Mouse (Mus musculus): ENCODE measurements around the gene Ccdc69.
"Not testable (repeated sequence)": the region's sequence is repeated elsewhere in the genome, so short reads cannot be mapped to it uniquely, and the experiment has no call there.

Ccdc69 gene

DNA sequence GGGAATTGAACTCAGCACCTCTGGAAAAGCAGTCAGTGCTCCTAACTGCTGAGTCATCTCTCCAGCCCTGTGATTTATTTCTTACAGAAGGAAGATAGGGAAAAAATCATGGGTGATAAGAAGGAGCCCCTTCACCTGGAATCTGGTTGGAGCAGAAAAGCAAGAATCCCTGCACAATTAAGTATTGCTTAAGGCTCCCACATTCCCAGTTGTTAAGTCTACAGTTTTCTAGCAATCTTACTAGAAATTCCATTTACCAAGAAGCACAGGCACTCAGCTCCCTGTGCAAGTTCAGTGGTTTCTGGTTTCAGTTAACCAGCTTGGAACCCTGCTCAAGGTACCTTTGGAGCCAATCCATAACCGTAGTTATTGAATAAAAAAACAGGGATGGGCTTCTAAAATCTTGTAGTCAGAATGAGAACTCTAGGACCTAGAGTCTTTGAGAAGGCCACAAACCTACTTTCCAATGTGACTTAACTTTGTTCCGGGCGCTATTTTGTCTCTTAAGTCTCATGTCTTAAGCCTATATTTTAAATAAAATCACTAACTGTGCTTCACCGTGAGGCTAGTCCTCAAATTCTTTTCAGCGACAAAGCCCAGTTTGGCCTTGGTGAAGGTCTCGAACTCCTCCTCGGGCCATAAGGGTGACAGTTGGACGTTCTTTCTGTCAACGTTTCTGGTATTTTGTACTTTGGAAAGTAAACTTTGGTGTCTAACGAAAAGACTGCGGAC, 19.0 kb upstream of the Ccdc69 start:
- DNase-seq (ENCODE audit: low read depth): no peak

DNA sequence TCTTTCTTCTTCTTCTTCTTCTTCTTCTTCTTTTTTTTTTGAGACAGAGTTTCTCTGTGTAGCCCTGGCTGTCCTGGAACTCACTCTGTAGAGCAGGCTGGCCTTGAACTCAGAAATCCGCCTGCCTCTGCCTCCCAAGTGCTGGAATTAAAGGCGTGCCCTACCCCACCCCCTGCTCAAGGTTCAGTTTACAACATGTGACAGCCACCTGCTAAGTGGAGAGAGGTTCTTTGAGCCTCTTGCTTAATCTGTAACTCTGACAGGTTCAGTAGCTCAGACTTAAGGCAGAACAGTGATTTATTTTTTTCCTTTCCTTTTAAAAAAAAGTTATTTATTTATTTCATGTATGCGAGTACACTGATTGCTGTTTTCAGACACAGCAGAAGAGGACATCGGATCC, 18.4 kb upstream of the Ccdc69 start:
- not testable (repeated sequence) for DNase-seq (ENCODE audit: low read depth)

DNA sequence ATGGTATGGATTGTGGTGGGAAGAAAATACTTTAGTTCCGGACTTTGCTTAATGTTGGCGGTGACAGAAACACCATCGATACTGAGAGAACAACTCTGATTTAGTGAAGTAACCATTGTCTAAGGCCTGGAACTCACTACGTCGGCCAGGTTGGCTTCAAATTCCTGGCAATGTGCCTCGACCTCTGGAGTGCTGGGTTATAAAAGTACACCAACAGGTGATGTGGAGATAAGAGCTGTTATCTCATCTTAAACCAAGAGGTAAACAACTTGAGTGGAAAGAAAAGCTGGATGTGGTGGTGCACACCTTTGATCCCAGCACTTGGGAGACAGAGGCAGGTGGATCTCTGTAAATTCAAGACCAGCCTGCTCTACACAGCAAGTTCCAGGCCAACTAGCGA, 15.2 kb upstream of the Ccdc69 start:
- no peak for DNase-seq (ENCODE audit: low read depth)

DNA sequence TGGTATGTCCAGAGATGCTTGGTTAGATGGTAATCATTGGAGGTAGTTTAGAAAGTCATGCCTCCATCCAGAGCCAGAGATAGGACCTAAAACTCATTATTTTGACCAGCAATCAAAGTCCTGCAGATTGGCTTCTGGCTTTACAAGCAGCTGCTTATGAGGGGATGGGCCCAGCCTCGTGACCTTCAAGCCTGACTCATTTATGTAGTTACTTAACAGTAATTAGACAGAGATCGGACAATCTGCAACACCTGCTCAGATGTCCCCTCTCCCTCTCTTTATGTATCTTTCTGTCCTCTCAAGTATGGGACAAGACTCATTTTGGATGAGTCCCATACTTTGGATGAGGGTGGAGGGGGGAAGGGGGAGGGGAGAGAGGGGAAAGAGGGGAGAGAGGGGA, 12.0 kb upstream of the Ccdc69 start:
- DNase-seq (ENCODE audit: low read depth): no peak

DNA sequence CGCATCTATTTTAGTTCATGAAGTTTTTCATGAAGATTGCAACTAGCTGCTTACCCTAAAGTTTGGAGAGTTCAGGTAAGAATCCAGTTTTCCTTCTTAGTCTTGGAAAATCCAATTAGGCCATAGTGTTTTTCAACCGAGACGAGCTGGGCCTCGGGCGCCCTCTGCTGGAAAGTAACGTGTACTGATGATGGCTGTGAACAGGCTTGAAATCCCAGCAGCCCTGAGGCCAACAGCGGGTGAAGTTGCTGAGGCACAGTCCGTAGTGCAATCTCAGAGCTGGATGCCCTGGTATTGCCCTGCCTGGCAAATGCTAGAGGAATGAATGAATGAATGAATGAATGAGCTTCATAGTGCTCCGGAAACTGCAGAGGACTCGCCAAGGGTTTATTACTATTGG, 9.1 kb upstream of the Ccdc69 start:
- DNase-seq (ENCODE audit: low read depth): peak; percentile 90

DNA sequence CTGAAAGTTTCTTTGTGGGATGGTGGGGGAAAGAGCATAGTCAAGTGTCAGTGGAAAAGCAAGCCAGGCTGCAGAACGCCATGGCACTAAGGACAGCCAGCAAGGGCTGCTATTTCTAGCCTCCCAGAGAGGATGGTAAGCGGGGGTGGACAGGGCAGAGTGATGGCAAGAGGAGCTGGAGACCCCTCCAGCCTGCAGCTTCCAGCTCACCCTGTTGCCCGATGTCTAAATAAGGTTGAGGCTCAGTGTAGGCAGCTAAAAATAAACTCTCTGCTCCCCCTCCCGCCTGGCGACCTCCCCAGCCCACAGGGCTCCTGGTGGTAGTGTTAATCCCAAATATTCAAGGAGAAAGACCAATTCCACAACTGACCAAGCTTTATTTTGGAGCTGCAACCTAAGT, 7.5 kb upstream of the Ccdc69 start:
- no peak for DNase-seq (ENCODE audit: low read depth)

DNA sequence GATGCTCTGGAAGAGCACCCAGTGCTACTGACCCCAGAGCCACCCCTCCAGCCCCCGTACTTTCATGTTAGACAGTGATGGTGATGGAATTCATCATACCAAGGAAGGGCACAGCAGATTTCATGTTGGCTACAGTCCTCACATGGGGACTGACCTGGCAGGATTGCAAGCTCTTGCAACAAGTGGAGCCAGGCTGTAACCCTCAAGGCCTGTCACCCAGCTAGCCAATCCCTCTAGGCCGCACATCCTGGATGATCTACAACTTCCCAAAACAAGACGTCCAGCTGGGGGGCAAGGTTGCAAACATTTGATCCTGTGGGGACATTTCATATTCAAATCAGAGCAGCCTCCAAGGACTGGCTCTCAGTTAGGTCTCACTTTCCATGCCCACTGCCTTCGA, 6.7 kb upstream of the Ccdc69 start:
- DNase-seq (ENCODE audit: low read depth): no peak

DNA sequence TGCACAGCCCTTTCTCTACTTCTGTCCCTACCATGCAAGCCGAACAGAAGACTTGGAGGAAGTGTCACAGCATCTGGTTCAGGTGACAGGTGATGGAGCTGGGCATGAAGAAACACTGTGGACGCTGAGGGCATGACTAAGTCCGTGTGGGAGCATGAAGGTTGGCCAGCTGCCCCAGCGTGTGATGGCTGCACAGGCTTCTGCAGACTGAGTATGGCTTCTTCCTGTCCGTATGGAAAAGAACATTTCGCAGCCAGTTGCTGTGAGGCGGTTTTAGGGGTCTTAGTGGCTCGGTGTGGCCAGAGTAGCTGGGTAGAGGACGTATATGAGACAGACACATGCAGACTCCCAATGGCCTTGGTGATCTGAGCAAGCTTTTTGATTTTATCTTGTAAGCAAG, 3.3 kb upstream of the Ccdc69 start:
- no peak for DNase-seq (ENCODE audit: low read depth)

DNA sequence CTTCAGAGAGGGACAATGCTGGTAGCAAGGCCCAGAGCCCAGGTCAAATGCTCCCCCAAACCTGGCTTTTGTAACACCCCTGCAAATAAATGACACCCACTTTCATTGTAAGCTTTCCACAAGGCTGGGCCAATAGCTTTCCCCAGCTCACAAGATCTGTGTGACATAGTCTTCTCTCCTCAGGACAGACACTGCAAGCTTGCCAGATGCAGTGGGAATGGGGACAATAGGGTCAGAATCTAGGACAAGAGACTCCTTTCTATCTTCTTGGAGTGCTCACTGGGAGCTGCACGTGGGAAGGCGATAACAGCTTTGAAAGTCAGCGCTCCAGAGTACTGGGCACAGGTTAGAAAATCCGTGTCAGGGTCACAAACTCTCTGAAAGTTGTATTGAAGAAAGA, 1.2 kb upstream of the Ccdc69 start:
- DNase-seq (ENCODE audit: low read depth): no peak

DNA sequence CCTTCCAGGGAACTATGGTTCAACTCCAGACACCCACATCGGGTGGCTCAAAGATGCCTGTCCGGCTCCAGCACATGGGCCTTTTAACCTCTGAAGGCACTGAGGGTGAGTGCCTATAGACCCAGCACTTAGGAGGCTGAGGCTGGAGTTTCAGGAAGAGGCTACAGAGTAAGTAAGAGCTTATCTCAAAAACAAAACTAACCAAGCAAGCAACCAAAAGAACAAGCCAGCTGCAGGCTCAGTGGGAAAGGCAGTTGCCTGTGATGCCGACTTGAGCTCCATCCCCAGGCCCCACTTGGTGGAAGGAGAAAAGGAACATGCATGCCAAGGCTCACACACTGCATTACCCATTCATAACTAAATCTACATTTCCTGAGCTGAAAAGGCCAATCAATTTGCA, 571 bp upstream of the Ccdc69 start:
- DNase-seq (ENCODE audit: low read depth): peak; percentile 61

DNA sequence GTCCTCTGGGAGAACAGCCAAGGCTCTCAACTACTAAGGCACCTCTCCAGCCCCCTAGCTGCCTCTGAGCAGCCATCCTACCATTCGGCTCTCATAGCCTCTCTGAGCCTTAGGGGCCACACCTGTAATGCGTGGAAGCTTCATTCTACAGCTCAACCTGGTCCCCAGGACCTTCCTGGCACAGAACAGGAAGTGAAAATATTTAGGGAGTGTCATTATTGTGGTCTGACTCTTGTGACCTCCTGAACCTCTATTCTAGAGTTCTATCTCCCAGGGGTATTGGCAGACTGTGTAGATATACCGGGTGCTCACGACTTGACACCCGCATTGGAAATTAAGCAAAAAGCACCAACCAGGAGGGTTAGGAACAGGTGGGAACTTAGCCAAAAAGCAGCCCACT, 1.7 kb downstream of the Ccdc69 start:
- peak; percentile 48 for DNase-seq (ENCODE audit: low read depth)

DNA sequence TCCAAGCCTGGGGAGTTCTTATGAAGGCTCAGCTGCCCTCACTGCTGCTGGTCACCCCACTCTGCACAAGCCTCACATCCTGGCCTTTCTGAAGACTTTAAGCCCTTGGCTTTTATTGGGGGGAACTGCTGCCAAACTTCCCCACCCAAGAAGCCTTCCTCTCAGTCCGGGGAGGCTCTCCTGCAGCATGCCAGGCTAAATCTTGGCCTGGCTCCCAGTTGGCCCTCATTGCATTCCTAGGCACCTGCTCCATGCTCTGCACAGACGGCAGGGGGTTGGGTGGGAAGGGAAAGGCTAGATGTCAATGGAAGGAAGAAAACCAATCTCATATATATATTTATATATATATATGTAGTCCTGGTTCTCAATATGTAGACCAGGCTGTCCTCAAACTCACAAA, 2.3 kb downstream of the Ccdc69 start:
- DNase-seq (ENCODE audit: low read depth): no peak

DNA sequence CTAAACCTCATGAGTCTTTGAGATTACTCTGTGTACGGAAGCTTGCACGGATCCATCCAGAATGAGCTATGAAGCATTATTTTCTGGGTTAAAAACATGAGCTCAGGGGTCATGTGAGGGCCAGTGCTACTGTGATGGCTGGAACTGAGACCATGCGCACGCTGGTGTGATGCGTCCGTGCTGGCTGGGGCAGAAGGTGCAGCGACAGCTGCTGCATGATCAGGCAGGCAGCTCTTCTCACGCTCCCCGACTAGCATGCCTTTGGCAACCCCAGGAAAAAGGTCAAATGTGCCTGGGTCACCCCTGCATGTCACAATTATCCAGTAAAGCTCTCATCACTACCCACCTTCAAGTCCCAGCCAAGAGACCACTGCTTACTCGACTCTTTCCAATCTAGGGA, 4.7 kb downstream of the Ccdc69 start:
- no peak for DNase-seq (ENCODE audit: low read depth)

DNA sequence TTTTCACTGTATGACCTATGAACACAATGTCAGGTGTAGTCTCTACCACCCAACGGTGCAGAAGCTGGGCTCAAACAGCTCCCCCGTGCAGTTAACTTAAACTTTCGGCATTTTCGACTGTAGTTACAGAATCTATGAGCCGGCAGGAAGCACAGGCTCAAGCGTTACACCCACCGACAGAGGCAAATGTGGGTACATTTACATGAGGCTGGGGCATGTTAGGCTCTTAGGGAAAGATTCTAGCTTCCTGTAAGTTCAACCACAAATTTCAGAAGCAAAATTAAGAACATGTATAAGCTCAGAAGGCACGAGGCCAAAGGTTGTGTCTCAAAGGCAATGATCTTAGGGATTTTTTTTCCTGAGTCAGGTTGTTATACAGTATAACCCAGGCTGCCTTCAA, 5.5 kb downstream of the Ccdc69 start:
- DNase-seq (ENCODE audit: low read depth): peak; percentile 70

DNA sequence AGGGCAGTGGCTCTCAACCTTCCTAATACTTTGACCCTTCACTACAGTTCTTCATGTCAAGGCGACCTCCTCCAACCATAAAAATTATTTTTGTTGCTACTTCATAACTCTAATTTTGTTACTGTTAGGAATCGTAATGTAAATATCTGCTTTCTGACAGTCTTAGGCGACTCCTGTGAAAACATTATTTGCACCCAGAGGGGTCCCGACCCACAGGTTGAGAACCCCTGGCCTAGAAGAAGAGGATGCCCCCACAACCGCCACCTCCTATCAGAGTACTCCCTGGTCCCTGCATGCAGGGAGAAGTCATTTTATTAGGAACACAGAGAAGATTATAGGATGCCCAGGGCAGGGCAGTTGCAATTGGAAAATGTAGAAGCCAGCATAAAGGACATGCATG, 6.6 kb downstream of the Ccdc69 start:
- no peak for DNase-seq (ENCODE audit: low read depth)

DNA sequence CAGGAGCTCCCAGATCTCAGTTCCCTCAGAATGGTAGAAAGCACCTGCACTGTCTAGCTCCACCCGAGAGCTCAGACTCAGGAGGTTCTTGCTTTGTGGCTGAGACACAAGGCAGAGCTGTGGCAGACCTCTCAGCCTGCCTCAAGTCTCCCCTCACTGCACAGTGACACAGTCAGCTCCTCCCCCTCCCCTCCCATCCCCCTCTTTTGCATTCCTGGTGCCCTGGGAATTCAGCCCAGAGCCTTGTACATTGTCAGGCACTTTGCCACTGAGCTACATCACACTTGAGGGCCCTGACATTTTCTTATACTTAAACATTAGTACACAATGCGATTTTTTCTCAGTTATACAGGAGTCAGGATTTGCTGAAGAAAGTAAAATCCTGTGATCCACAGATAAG, 8.9 kb downstream of the Ccdc69 start:
- DNase-seq (ENCODE audit: low read depth): no peak

DNA sequence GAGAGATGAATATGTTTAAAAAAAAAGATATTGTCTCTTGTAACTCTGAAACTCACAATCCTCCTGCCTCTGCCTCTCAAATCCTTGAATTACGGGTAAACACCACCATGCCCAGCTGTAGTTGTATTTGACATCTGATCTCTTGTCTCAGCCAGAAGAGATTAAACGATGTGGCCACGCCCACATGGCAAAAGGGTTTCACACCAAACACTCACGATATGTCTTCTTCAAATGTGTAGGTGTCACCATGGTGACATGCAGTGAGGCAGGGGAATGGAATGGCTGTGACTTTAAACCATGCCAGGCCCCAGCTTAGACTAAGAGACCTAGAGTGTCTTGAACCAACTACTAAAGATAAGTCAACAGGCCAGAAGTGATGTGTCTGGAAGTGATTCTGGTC, 11.0 kb downstream of the Ccdc69 start:
- peak; percentile 70 for DNase-seq (ENCODE audit: low read depth)

DNA sequence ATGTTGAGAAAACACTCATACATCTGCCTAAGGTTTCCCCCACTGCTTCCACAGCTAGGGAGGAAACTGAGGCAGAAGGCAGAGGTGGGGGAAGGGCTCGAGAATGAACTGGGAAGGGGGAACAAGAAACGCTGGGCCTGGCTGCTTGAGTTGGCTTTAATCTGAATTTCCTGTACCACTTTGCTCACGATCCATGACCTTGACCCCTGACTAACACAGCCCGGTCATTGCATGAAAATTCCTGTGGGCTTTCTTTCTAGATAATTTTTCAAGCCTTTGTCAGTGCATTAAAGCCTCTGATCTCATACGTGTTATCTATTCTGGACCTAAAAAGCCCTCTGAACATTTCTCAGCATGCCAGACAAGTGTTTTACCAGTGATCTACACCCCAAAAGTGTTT, 15.1 kb downstream of the Ccdc69 start:
- DNase-seq (ENCODE audit: low read depth): no peak

DNA sequence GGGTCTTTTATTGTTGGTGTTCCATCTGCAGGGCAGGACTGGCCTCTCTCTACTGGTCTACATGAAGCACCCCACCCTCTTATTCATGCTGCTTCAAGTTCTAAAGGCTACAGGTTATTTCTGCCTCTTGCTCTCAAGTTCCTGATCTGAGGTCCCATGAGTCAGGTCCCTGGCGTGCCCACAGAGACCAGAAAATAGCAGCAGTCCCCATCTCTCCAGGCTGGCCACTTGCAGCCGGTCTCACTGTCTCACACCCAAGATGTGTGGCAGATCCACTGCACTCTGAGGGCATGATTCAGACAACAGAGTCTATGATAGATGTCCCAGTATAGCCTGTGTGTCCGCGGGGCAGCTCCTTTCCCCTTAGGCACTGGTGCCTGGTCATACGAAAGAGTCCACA, 17.1 kb downstream of the Ccdc69 start:
- no peak for DNase-seq (ENCODE audit: low read depth)

DNA sequence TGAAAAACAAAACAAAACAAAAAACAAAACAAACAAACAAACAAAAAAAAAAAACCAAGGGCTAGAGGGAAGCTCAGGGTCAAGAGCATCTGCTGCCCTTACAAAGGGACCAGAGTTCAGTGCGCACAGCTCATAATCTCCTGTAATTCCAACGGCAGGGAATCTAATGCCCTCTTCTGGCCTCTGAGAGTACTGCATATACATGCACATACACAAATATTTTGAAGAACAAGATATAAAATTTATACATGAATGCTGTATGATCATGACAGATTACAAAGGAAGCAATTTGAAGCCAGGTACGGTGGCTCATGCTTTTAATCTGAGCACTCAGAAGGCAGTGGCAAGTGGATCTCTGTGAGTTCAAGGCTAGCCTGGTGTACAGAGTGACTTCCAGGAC, 20.4 kb downstream of the Ccdc69 start:
- no peak for DNase-seq (ENCODE audit: low read depth)

DNA sequence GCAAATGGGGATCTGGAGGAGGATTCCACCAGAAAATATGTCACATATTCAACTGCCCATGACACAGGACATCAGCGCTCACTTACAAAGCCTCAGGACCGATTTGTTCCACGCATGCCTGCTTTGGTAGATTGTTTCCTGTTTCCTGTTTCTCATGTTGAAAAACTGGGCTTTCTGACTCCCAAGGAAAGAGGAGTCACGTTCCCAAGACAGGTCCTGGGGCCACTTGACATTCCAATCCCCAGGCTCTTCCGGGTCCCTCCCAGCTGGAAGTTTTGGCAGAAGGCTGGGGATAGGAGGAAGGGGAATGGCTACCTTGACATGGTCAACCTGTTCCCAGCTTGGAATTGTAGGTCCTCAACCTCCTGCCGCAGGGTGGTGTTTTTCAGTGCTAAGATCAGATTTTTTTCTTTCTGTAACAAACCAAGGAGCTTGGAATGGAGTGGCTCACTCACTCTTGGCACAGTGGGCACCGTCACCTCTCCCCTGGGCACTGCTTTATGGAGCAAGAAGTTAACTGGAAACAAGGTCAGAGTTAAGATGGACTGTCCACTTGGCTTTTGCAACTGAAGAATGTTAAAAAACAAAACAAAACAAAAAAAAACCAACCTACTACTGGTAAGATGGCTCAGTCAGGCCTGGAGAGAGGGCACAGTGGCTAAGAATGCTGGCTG, 27.0 kb downstream of the Ccdc69 start:
- DNase-seq (ENCODE audit: low read depth): no peak

DNA sequence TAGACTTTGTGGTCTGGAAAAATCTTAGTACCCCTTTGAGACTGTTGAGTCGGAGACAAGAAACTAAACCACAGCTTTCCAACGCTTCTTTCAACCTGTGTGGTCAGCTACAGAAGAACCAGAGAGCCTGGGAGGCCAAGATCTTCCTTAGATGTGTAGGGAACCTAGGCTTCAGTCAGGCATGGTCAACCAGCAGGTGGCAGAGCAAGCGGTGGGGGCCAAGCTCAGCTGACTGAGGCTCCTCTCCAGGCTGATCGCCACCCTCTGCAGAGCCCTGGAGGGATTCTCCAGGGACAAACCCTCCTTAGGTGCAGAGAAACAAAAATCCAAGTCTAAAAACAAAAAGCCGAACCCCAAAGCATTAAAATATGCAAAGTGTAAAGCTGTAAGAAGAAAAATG, 31.3 kb downstream of the Ccdc69 start:
- peak; percentile 64 for DNase-seq (ENCODE audit: low read depth)

DNA sequence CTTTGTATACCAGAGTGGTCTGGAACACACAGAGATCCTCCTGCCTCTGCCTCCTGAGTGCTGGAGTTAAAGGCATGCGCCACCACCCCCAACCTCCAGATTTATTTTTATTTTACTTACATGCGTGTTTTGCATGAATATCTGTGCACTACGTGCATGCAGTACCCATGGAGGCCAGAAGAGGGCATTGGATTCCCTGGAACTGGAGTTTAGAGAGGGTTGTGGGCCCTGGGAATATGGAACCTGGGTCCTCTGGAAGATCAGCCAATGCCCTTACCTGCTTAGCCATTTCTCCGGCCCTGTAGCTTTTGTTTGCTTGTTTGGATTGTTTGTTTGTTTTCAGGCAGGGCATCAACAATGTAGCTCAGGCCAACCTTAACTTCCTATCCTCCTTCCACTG, 36.6 kb downstream of the Ccdc69 start:
- DNase-seq (ENCODE audit: low read depth): peak; percentile 55

DNA sequence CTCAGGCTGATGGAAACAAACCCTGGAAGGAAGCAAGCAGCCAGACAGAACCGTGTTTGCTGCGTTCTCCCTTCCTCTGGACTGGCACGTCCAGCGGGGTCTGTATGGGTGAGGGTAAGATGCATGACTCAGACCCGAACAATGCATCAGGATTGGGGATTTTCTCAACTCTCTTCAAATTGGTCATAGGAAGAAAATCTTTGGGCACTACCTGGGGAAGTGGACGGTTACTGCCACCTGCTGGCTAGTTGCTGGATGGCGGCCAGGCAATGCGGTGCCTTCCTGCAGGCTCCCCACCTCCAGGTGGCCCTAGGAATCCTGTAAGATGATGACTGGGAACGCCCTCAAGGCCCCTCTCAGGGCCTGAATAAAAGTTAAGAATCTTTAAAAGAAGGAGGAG, 38.3 kb downstream of the Ccdc69 start:
- peak; percentile 91 for DNase-seq (ENCODE audit: low read depth)

All from induced T-regulatory cell, adult 2 months (primary cell).